Comparison of ENCODE assay signal across 14 mouse cellular contexts in the genomic region with DNA sequence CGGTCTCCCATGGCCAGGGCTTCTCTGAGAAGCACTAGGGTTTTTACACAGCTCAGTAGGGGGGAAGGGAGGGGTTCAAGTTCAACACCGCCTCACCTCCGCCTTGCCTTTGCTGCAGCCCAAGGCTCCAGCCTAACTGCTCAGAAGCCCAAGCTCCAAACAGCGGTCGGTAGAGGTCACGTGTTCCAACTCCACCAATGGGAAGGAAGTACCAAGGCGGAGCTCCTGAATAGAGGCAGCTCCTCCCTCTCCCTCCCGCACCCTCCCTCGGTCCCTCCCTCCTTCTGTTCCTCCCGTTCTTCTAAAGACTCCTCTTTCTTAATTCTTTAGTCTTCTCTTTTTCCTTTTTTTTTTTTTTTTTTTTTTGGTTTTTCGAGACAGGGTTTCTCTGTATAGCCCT. TPM values are rescaled to one million over a fixed set of nuclear protein-coding genes. Genes with fewer than 3 reads are reported as not detected.
A peak's percentile ranks its signal among the peaks of the same experiment; 100 is the strongest.
DNase-seq lines count a peak whose midpoint lies in the region; ATAC-seq and TF ChIP-seq lines count a peak whose summit lies in the region.
"Had no signal": no experiment of that assay in that cellular context is flagged by ENCODE, and none has a peak within 500 bp of the region (broad histone marks: within the 10 kb centered on the region; RNA-seq: fewer than 3 reads in every experiment).

No protein-coding gene starts in this region.

- peak overlapping the region; percentile 73 for H3K4me3 ChIP-seq in testis, adult 2 months (ENCODE audit: control insufficient read depth, low read depth, low read length)
- H3K4me3 ChIP-seq in bone marrow, adult 2 months (replicated peaks; ENCODE audit: control insufficient read depth, low read depth, low read length), result no peak overlapping the region
- no peak overlapping the region for H3K4me3 ChIP-seq in liver, postnatal 0 days (ENCODE audit: low read depth, low read length)
- H3K4me3 ChIP-seq: limb, embryonic 10.5 days; midbrain, embryonic 15.5 days; stomach, embryonic 15.5 days had no signal

- 65% methylated on average over 10 of the region's 11 CpGs for WGBS in bone marrow, adult 2 months
- 74% methylated on average over 10 of the region's 11 CpGs for WGBS in liver, postnatal 0 days (ENCODE audit: insufficient replicate concordance)

- peak overlapping the region; percentile 13; the same call in 1 of the 2 replicates for H3K4me2 ChIP-seq in liver, postnatal 0 days (ENCODE audit: low read depth, low read length)
- H3K4me2 ChIP-seq: hindbrain, embryonic 14.5 days; midbrain, embryonic 15.5 days; stomach, embryonic 15.5 days had no signal

- peak; percentile 90 for TF ChIP-seq POLR2A in testis, adult 2 months (IDR thresholded peaks at IDR 0.05; ENCODE audit: control insufficient read depth, low read depth, low read length)
- TF ChIP-seq POLR2A in bone marrow, adult 2 months (IDR thresholded peaks at IDR 0.05; ENCODE audit: borderline replicate concordance, control insufficient read depth, low read depth, low read length), result peak; percentile 36; the same call in 1 of the 2 replicates

- peak overlapping the region; percentile 70 for H3K27ac ChIP-seq in testis, adult 2 months (ENCODE audit: control insufficient read depth, insufficient read depth, low read depth, low read length)
- H3K27ac ChIP-seq in bone marrow, adult 2 months (ENCODE audit: control insufficient read depth, insufficient read depth, low read depth, low read length, poor library complexity), result no peak overlapping the region
- no peak overlapping the region for H3K27ac ChIP-seq in liver, postnatal 0 days (ENCODE audit: low read depth)
- H3K27ac ChIP-seq: hindbrain, embryonic 14.5 days; limb, embryonic 10.5 days; midbrain, embryonic 15.5 days; stomach, embryonic 15.5 days had no signal

- H3K9ac ChIP-seq in liver, postnatal 0 days (replicated peaks), result no peak overlapping the region
- H3K9ac ChIP-seq: hindbrain, embryonic 14.5 days; midbrain, embryonic 15.5 days; stomach, embryonic 15.5 days had no signal

- ATAC-seq in liver, postnatal 0 days, result peak; percentile 49; the same call in 1 of the 2 replicates
- ATAC-seq: midbrain, embryonic 15.5 days had no signal

- peaks cover 3% of the 10 kb centered on the region; the same call in 1 of the 2 replicates for H3K9me3 ChIP-seq in liver, postnatal 0 days (ENCODE audit: low read length)
- H3K9me3 ChIP-seq: limb, embryonic 10.5 days; midbrain, embryonic 15.5 days; stomach, embryonic 15.5 days had no signal

- DNase-seq in testis, postnatal 10 days (ENCODE audit: low spot score), result no peak
- DNase-seq in liver, postnatal 0 days, result peak; percentile 55
- peak; percentile 22 for DNase-seq in splenic B cell, adult 2 months (ENCODE audit: low read depth, low spot score)
- DNase-seq in urinary bladder, postnatal 4 days (ENCODE audit: low spot score in 2 of 2), result no peak
- DNase-seq in left cerebral cortex, postnatal 4 days, result no peak
- DNase-seq: gastrocnemius, postnatal 25 days; kidney, postnatal 36 days had no signal

- no peak for TF ChIP-seq EP300 in liver, postnatal 0 days (IDR thresholded peaks at IDR 0.05; ENCODE audit: low read depth)

- H3K27me3 ChIP-seq in testis, adult 2 months (ENCODE audit: control insufficient read depth, insufficient read depth, low read length), result no peaks in the 10 kb centered on the region
- no peaks in the 10 kb centered on the region for H3K27me3 ChIP-seq in liver, postnatal 0 days (ENCODE audit: insufficient read depth, low read length)
- H3K27me3 ChIP-seq in splenic B cell, adult 2 months (ENCODE audit: control insufficient read depth, insufficient read depth, low read length, poor library complexity, severe bottlenecking), result no peaks in the 10 kb centered on the region; the same call in 1 of the 2 replicates
- H3K27me3 ChIP-seq: midbrain, embryonic 15.5 days; stomach, embryonic 15.5 days had no signal

- no peaks in the 10 kb centered on the region for H3K36me3 ChIP-seq in testis, adult 2 months (ENCODE audit: control insufficient read depth, insufficient read depth, low read length)
- H3K36me3 ChIP-seq in liver, postnatal 0 days (replicated peaks; ENCODE audit: insufficient read depth, low read length), result no peaks in the 10 kb centered on the region
- no peaks in the 10 kb centered on the region for H3K36me3 ChIP-seq in splenic B cell, adult 2 months (ENCODE audit: control insufficient read depth, insufficient read depth, low read length, poor library complexity, severe bottlenecking)
- H3K36me3 ChIP-seq: limb, embryonic 10.5 days; midbrain, embryonic 15.5 days; stomach, embryonic 15.5 days had no signal

- intact Hi-C loops in left cerebral cortex, postnatal 4 days (cut with DNase I), result no loop called here

- peaks cover 17% of the 10 kb centered on the region for H3K4me1 ChIP-seq in testis, adult 2 months (ENCODE audit: control insufficient read depth, insufficient read depth, low read length)
- H3K4me1 ChIP-seq in bone marrow, adult 2 months (ENCODE audit: control insufficient read depth, insufficient read depth, low read length), result no peaks in the 10 kb centered on the region; the same call in 1 of the 2 replicates
- no peaks in the 10 kb centered on the region for H3K4me1 ChIP-seq in liver, postnatal 0 days (ENCODE audit: insufficient read depth)
- H3K4me1 ChIP-seq: limb, embryonic 10.5 days; midbrain, embryonic 15.5 days; stomach, embryonic 15.5 days had no signal

- TF ChIP-seq CTCF in testis, adult 2 months (IDR thresholded peaks at IDR 0.05; ENCODE audit: control insufficient read depth, insufficient read depth, insufficient replicate concordance, low read depth, low read length), result no peak
- no peak for TF ChIP-seq CTCF in bone marrow, adult 2 months (IDR thresholded peaks at IDR 0.05; ENCODE audit: control insufficient read depth, insufficient read depth, low read length)
- TF ChIP-seq CTCF in liver, postnatal 0 days (IDR thresholded peaks at IDR 0.05; ENCODE audit: low read depth), result no peak

RNA-seq across cellular contexts. Expression of gene Pxt1, which starts 1.5 kb away (rescaled TPM):
- 189 and 199 TPM in 2 replicates for polyA plus RNA-seq in testis, adult 2 months (2012; rRNA removed)
- polyA plus RNA-seq in bone marrow, adult 2 months (2011; ENCODE audit: insufficient read depth, insufficient read length, low replicate concordance, missing spikeins), result 1.3 TPM in 1 of 2 replicates, not detected in the other
- polyA plus RNA-seq in liver, postnatal 0 days (2015; fragmentation: Nextera tagmentation; extraction: Ambion mirVana), result 0.14 and 0.29 TPM in 2 replicates
- total RNA-seq in left cerebral cortex, postnatal 4 days (2021), result not detected
- total RNA-seq: gastrocnemius, postnatal 25 days had no signal
- polyA plus RNA-seq: embryonic facial prominence, embryonic 14.5 days; hindbrain, embryonic 14.5 days; stomach, embryonic 15.5 days had no signal

RNA-seq across cellular contexts. Expression of gene Kctd20, which starts 9.6 kb away (rescaled TPM):
- polyA plus RNA-seq in testis, adult 2 months (2012; rRNA removed), result 34.2 and 34.6 TPM in 2 replicates
- 50.2 and 81.5 TPM in 2 replicates for polyA plus RNA-seq in bone marrow, adult 2 months (2011; ENCODE audit: insufficient read depth, insufficient read length, low replicate concordance, missing spikeins)
- polyA plus RNA-seq in liver, postnatal 0 days (2015; fragmentation: Nextera tagmentation; extraction: Ambion mirVana), result 38.6 and 39.5 TPM in 2 replicates
- 100 to 1,000 TPM in 1 of 2 experiments, 10 to 100 TPM in 1; 99.1 to 109 TPM for total RNA-seq in left cerebral cortex, postnatal 4 days (2021)

RNA-seq across cellular contexts. Expression of gene 4930539E08Rik, which starts 27.0 kb away (rescaled TPM):
- polyA plus RNA-seq in testis, adult 2 months (2012; rRNA removed), result 4.7 and 4.9 TPM in 2 replicates
- 0.29 TPM in 1 of 2 replicates, not detected in the other for polyA plus RNA-seq in bone marrow, adult 2 months (2011; ENCODE audit: insufficient read depth, insufficient read length, low replicate concordance, missing spikeins)
- 0.08 and 0.09 TPM in 2 replicates for polyA plus RNA-seq in liver, postnatal 0 days (2015; fragmentation: Nextera tagmentation; extraction: Ambion mirVana)
- total RNA-seq in left cerebral cortex, postnatal 4 days (2021), result 1 to 10 TPM; 3.0 to 6.7 TPM
- total RNA-seq: gastrocnemius, postnatal 25 days had no signal

Comparison
In these comparisons a context has a peak if more than half of its experiments do, and no peak if none do; other contexts are left out.
1. DNase-seq: peak in liver, postnatal 0 days (single experiment) and splenic B cell, adult 2 months (single experiment); none in testis, postnatal 10 days (single experiment), urinary bladder, postnatal 4 days (0 of 2) and left cerebral cortex, postnatal 4 days (single experiment).
2. RNA of gene Pxt1, which starts 1.5 kb away (polyA plus RNA-seq): 189 to 199 TPM in testis, adult 2 months; 0.14 to 0.29 TPM in liver, postnatal 0 days and 1.3 TPM in bone marrow, adult 2 months; every median in the first group is over 10 times any median in the second.